Mouse (Mus musculus) hindbrain, embryonic 13.5 days (tissue): ENCODE data around the gene C2cd3. TPM values are rescaled to one million over a fixed set of nuclear protein-coding genes. Genes with fewer than 3 reads are reported as not detected.

Experiments
- ATAC-seq: fragments of 200-750 bp; cut with Nextera tagmentation; 2 replicates; pipeline ENCODE4 v1.8.0; 2017; ENCODE audit warnings: moderate TSS enrichment; ENCODE audit not compliant: low FRiP score
- H3K27ac ChIP-seq: fragments of 300-500 bp; sonication (generic); 2 replicates; pipeline ENCODE4 v1.5.1; 2015; ENCODE audit warnings: inconsistent platforms, mild to moderate bottlenecking, moderate library complexity
- H3K27me3 ChIP-seq: fragments of 300-500 bp; sonication (generic); 2 replicates; pipeline ENCODE4 v1.6.1; 2015; ENCODE audit warnings: mild to moderate bottlenecking, inconsistent platforms
- H3K36me3 ChIP-seq: fragments of 300-500 bp; sonication (generic); 2 replicates; pipeline ENCODE4 v1.6.1; 2015; ENCODE audit warnings: mild to moderate bottlenecking, inconsistent platforms
- H3K4me1 ChIP-seq: fragments of 300-500 bp; sonication (generic); replicated peaks from 2 replicates; pipeline ENCODE4 v1.6.1; 2015; ENCODE audit warnings: inconsistent platforms
- H3K4me2 ChIP-seq: fragments of 300-500 bp; sonication (generic); 2 replicates; pipeline ENCODE4 v1.6.1; 2015; ENCODE audit warnings: inconsistent platforms, mild to moderate bottlenecking, moderate library complexity
- H3K4me3 ChIP-seq: fragments of 300-500 bp; sonication (generic); 2 replicates; pipeline ENCODE4 v1.5.1; 2015; ENCODE audit warnings: mild to moderate bottlenecking, inconsistent platforms
- H3K9ac ChIP-seq: fragments of 300-500 bp; sonication (generic); 2 replicates; pipeline ENCODE4 v1.6.1; 2015; ENCODE audit warnings: mild to moderate bottlenecking, inconsistent platforms
- H3K9me3 ChIP-seq: fragments of 300-500 bp; sonication (generic); 2 replicates; pipeline ENCODE4 v1.6.1; 2016; ENCODE audit warnings: inconsistent platforms
- WGBS: fragments of 180-500 bp; shearing (Covaris S2); methylation state at CpG from one replicate; pipeline ENCODE4 v1.1.7; 2015; 5-methylcytosine and 5-hydroxymethylcytosine counted together
- polyA plus RNA-seq: library from polyadenylated mRNA; unstranded; fragments of >200 nt; fragmentation: Nextera tagmentation; extraction: Ambion mirVana; gene quantifications from 2 replicates; pipeline ENCODE4 v1.2.1, GENCODE M21; 2015

The C2cd3 gene
- polyA plus RNA-seq, 1 experiment from 2014 or later, result 19.6 TPM

GRCm38 (mm10) chr7:100504740-100505487 lies 132.9 kb downstream of the C2cd3 start:
- WGBS, result 85% methylated on average over 13 of the region's 13 CpGs
- Histone ChIP-seq H3K9ac (no peak overlapping the region), H3K27me3 (no peaks in the 10 kb centered on the region), H3K36me3 (no peaks in the 10 kb centered on the region), H3K4me2 (no peak overlapping the region), H3K27ac (no peak overlapping the region), H3K4me1 (no peaks in the 10 kb centered on the region), H3K9me3 (no peaks in the 10 kb centered on the region), H3K4me3 (no peak overlapping the region)
- no peak for ATAC-seq

GRCm38 (mm10) chr7:100506494-100506893 lies 134.5 kb downstream of the C2cd3 start:
- WGBS, result 75% methylated on average over 4 of the region's 4 CpGs
- no peak for ATAC-seq
- Histone ChIP-seq H3K4me1 (no peaks in the 10 kb centered on the region), H3K9ac (no peak overlapping the region), H3K27ac (no peak overlapping the region), H3K27me3 (no peaks in the 10 kb centered on the region), H3K9me3 (no peaks in the 10 kb centered on the region), H3K4me2 (no peak overlapping the region), H3K4me3 (no peak overlapping the region), H3K36me3 (no peaks in the 10 kb centered on the region)

GRCm38 (mm10) chr7:100508670-100509069 lies 136.6 kb downstream of the C2cd3 start:
- Histone ChIP-seq H3K27ac (no peak overlapping the region), H3K27me3 (0 out of 2 replicates have a peak, but pooled peaks cover 4% of the 10 kb centered on the region), H3K9ac (no peak overlapping the region), H3K36me3 (no peaks in the 10 kb centered on the region), H3K4me3 (no peak overlapping the region), H3K9me3 (no peaks in the 10 kb centered on the region), H3K4me1 (no peaks in the 10 kb centered on the region), H3K4me2 (no peak overlapping the region)
- ATAC-seq, result no peak
- WGBS, result 85% methylated on average over 3 of the region's 3 CpGs

- Histone ChIP-seq H3K27ac (no peak overlapping the region), H3K4me1 (peaks cover 4% of the 10 kb centered on the region; the same call in 1 of the 2 replicates)
- ATAC-seq, result no peak
Observed at GRCm38 (mm10) chr7:100511602-100512001, 139.6 kb downstream of the C2cd3 start.

GRCm38 (mm10) chr7:100514573-100514972 lies 142.5 kb downstream of the C2cd3 start, which contains the start of gene Dnajb13:
Gene Dnajb13, minus strand, starts transcription at chr7:100514960.
- H3K27me3 ChIP-seq, result 0 out of 2 replicates have a peak, but pooled peaks cover 4% of the 10 kb centered on the region
- H3K4me3 ChIP-seq, result no peak within 1 kb of the TSS
- peak; percentile 68 for ATAC-seq
- no peaks in the 10 kb centered on the region for H3K9me3 ChIP-seq
- peaks cover 4% of the 10 kb centered on the region; the same call in 1 of the 2 replicates for H3K4me1 ChIP-seq
- H3K36me3 ChIP-seq, result no peaks in the 10 kb centered on the region
- 45% methylated on average over 11 of the region's 11 CpGs for WGBS
- no peak within 1 kb of the TSS for H3K27ac ChIP-seq
- H3K4me2 ChIP-seq, result peak within 1 kb of the TSS; percentile 26
- no peak within 1 kb of the TSS for H3K9ac ChIP-seq

More at GRCm38 (mm10) chr7:100511602-100512001, 139.6 kb downstream of the C2cd3 start:
- no peak overlapping the region for H3K4me3 ChIP-seq
- 0 out of 2 replicates have a peak, but pooled peaks cover 4% of the 10 kb centered on the region for H3K27me3 ChIP-seq
- H3K9me3 ChIP-seq, result no peaks in the 10 kb centered on the region
- WGBS, result 86% methylated on average over 8 of the region's 8 CpGs
- H3K36me3 ChIP-seq, result no peaks in the 10 kb centered on the region
- H3K9ac ChIP-seq, result no peak overlapping the region
- H3K4me2 ChIP-seq, result no peak overlapping the region

Other genes starting within 250 kb of the C2cd3 start
- 16.3 and 17.3 TPM in 2 replicates for gene Lipt2, start 213.0 kb upstream of the C2cd3 start, polyA plus RNA-seq
- 0.58 and 0.66 TPM in 2 replicates for gene Kcne3, start 195.7 kb upstream of the C2cd3 start, polyA plus RNA-seq
- gene Pgm2l1, start 144.8 kb upstream of the C2cd3 start, polyA plus RNA-seq, result 21.0 and 21.4 TPM in 2 replicates
- 5.9 and 6.4 TPM in 2 replicates for gene P4ha3, start 86.7 kb upstream of the C2cd3 start, polyA plus RNA-seq
- gene Ppme1, start 74 bp downstream of the C2cd3 start, polyA plus RNA-seq, result 139 and 141 TPM in 2 replicates
- not detected in 2 replicates for gene Ucp3, start 100.8 kb downstream of the C2cd3 start, polyA plus RNA-seq
- gene Ucp2, start 121.1 kb downstream of the C2cd3 start, polyA plus RNA-seq, result 75.2 and 78.6 TPM in 2 replicates
- gene Dnajb13, start 142.7 kb downstream of the C2cd3 start, polyA plus RNA-seq, result 4.4 and 8.5 TPM in 2 replicates
- 15.8 and 17.2 TPM in 2 replicates for gene Coa4, start 164.8 kb downstream of the C2cd3 start, polyA plus RNA-seq
- 224 and 226 TPM in 2 replicates for gene Rab6a, start 235.2 kb downstream of the C2cd3 start, polyA plus RNA-seq
- 81.8 and 91.8 TPM in 2 replicates for gene Mrpl48, start 236.1 kb downstream of the C2cd3 start, polyA plus RNA-seq